Mouse (Mus musculus) forebrain, embryonic 10.5 days (tissue): Measurements from ENCODE around the gene Pgm2. TPM values are rescaled to one million over a fixed set of nuclear protein-coding genes. Genes with fewer than 3 reads are reported as not detected.

Experiments
- DNase-seq: peaks from one replicate; pipeline ENCODE4 v3.0.0-alpha.2; 2017; ENCODE audit warnings: low spot score; ENCODE audit errors: extremely low spot score
- H3K27ac ChIP-seq: fragments of 300-500 bp; sonication (generic); 2 replicates; pipeline ENCODE4 v1.5.1; 2016; ENCODE audit warnings: mild to moderate bottlenecking
- H3K27me3 ChIP-seq: fragments of 300-500 bp; sonication (generic); 2 replicates; pipeline ENCODE4 v1.6.1; 2016; ENCODE audit warnings: mild to moderate bottlenecking; ENCODE audit not compliant: poor library complexity, severe bottlenecking
- H3K36me3 ChIP-seq: fragments of 300-500 bp; sonication (generic); replicated peaks from 2 replicates; pipeline ENCODE4 v1.6.1; 2016; ENCODE audit warnings: mild to moderate bottlenecking, moderate library complexity
- H3K4me1 ChIP-seq: fragments of 300-500 bp; sonication (generic); 2 replicates; pipeline ENCODE4 v1.6.1; 2016
- H3K4me3 ChIP-seq: fragments of 300-500 bp; sonication (generic); 2 replicates; pipeline ENCODE4 v1.5.1; 2016; ENCODE audit warnings: mild to moderate bottlenecking, moderate library complexity
- H3K9me3 ChIP-seq: fragments of 300-500 bp; sonication (generic); 2 replicates; pipeline ENCODE4 v1.6.1; 2016; ENCODE audit warnings: mild to moderate bottlenecking, moderate library complexity
- WGBS: fragments of 180-500 bp; shearing (Covaris S2); methylation state at CpG from one replicate; pipeline ENCODE4 v1.1.7; 2016; 5-methylcytosine and 5-hydroxymethylcytosine counted together
- polyA plus RNA-seq: library from polyadenylated mRNA; unstranded; fragments of >200 nt; fragmentation: Nextera tagmentation; extraction: Ambion mirVana; gene quantifications from 2 replicates; pipeline ENCODE4 v1.2.1, GENCODE M21; 2016

Gene Pgm2
- polyA plus RNA-seq, 1 experiment from 2014 or later = 27.0 TPM

DNA sequence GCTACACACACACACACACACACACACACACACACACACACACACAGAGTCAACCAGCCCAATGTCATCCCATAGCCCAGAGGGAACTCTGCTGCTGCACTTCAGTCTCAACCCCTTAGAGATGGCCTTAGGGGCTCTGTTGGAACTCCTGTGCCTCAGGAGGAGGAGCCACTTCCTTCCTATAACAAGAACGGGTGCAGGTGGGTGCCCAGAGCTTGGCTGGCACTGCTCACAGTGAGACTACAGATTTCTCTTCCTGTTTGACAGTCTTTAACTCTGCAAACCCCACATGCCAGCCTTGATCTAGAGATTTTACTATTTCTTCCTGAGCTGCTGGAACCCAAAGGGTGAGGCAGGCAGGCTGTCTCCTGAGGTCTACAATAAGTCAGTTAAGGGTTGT, 65.2 kb downstream of the Pgm2 start:
- H3K27me3 ChIP-seq = peaks cover 62% of the 10 kb centered on the region
- WGBS = 34% methylated on average over 1 of the region's 1 CpGs
- no peak for DNase-seq
- H3K4me3 ChIP-seq = no peak overlapping the region
- no peak overlapping the region for H3K27ac ChIP-seq
- H3K9me3 ChIP-seq = no peaks in the 10 kb centered on the region
- H3K36me3 ChIP-seq = no peaks in the 10 kb centered on the region
- peaks cover 34% of the 10 kb centered on the region for H3K4me1 ChIP-seq

DNA sequence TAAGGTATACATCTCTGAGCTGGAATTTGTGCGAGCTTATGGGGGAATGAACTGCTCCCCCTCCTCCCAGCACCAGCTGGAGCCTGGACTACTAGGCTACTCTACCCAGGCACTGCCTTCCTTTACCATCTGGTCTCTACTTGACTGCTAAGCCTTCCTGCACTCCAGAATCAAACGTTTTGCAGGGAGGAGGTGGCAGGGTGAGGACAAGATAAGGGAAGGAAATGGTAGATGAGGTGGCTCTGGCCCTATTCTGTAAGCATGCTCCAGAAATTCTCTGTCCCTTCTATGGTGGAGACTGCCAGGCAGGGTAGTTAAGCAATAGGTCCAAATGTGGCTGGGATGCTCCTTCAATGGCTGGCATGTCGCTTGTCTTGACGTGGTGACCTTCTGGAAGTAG, 65.8 kb downstream of the Pgm2 start:
- 44% methylated on average over 4 of the region's 4 CpGs for WGBS
- DNase-seq = no peak

GRCm38 (mm10) chr5:64159065-64159780, 66.5 kb downstream of the Pgm2 start:
- peak; percentile 55 for DNase-seq
- under 1% methylated on average over 39 of the region's 39 CpGs for WGBS

More for the DNA sequence above, 65.8 kb downstream of the Pgm2 start:
- Histone ChIP-seq H3K27ac (no peak overlapping the region), H3K36me3 (no peaks in the 10 kb centered on the region), H3K27me3 (peaks cover 62% of the 10 kb centered on the region), H3K4me3 (no peak overlapping the region; the same call in 1 of the 2 replicates), H3K9me3 (no peaks in the 10 kb centered on the region), H3K4me1 (peaks cover 34% of the 10 kb centered on the region)

DNA sequence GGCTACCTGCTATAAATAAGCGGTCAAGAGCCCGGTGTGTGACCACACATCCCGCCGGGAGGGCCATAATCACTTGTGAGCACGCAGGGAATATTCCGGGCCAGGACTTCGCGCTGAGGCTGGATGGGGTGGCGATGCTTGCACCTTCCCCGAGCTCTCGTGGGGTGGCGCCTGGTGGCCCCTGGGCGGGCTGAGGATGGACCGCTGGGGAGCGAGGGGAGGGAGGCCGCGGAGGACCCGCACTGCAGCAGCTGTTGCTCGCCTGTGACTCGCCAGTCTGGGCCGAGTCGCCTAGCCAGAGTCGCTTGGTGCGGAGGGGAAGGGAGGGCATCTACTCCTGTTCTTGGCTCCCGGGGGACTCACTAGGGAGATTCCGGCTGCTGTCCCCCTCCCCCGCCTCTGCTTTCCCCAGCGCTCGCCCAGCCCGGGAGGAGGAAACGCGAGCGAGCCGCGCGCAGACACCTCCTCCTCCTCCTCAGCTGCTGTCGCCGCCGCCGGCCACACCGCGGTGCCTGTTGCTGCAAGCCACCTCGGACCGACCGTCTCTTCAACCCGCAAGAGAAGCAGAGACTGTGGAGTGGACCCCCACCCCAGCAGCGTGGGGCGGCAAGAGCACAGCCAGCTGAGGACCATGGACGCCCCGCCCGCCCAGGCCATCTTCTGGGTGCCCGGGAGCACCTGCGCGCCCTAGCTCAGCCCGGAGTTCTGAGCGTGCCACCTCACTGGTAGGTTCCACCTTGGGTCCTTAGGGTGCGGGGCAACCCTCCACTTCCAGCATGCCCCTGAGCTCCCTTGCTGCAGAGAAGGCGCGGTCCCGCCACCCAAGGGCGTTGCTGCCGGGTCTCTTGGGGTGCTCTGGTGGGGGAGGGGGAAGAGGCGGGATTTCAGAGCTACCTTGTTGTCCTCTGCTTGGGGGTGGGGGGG, 67.3 kb downstream of the Pgm2 start:
- peaks cover 62% of the 10 kb centered on the region for H3K27me3 ChIP-seq
- DNase-seq = peak; percentile 71
- under 1% methylated on average over 60 of the region's 63 CpGs for WGBS
- peaks cover 34% of the 10 kb centered on the region for H3K4me1 ChIP-seq
- H3K36me3 ChIP-seq = no peaks in the 10 kb centered on the region
- H3K9me3 ChIP-seq = no peaks in the 10 kb centered on the region
- peak overlapping the region; percentile 81 for H3K4me3 ChIP-seq
- peak overlapping the region; percentile 85 for H3K27ac ChIP-seq

More at GRCm38 (mm10) chr5:64159065-64159780, 66.5 kb downstream of the Pgm2 start:
- peak overlapping the region; percentile 85 for H3K27ac ChIP-seq
- H3K36me3 ChIP-seq = no peaks in the 10 kb centered on the region
- H3K27me3 ChIP-seq = peaks cover 62% of the 10 kb centered on the region
- H3K4me3 ChIP-seq = peak overlapping the region; percentile 81
- no peaks in the 10 kb centered on the region for H3K9me3 ChIP-seq
- peaks cover 34% of the 10 kb centered on the region for H3K4me1 ChIP-seq

DNA sequence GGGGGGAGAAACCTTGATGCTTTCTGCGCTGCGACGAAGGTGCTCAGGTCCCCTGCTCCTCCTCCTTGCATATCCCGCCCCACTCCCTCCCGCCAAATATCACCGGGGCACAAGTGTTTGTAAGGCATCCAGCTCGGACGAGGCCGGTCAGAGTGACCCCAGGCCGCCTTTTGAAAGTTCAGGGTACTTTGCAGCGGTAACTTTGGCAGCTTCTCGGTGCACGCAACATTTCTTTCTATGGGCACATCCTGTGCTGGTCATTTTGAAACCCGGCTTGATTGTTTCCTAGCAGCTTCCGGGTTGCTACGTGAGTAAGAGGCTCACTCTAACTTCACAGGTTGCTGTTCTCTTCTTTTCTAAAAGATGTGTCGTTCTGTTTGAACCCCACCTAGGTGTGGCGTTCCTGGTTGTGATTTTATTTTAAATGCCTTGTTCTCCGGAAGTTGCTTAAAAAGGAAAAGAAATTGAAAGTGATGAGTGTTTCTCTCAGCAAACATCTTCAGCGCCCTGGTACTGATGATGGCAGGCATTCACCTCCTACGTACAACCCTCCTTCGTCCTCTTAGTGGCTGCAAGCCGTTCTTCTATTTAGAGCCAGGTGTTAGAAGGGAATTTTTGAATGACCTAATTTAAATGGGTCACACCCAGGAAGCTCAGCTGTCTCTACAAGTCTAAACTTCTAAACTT, 68.1 kb downstream of the Pgm2 start:
- no peaks in the 10 kb centered on the region for H3K9me3 ChIP-seq
- 1% methylated on average over 23 of the region's 23 CpGs for WGBS
- H3K4me3 ChIP-seq = peak overlapping the region; percentile 81
- peaks cover 62% of the 10 kb centered on the region for H3K27me3 ChIP-seq
- no peak for DNase-seq
- no peaks in the 10 kb centered on the region for H3K36me3 ChIP-seq
- H3K4me1 ChIP-seq = peaks cover 37% of the 10 kb centered on the region
- H3K27ac ChIP-seq = peak overlapping the region; percentile 85

DNA sequence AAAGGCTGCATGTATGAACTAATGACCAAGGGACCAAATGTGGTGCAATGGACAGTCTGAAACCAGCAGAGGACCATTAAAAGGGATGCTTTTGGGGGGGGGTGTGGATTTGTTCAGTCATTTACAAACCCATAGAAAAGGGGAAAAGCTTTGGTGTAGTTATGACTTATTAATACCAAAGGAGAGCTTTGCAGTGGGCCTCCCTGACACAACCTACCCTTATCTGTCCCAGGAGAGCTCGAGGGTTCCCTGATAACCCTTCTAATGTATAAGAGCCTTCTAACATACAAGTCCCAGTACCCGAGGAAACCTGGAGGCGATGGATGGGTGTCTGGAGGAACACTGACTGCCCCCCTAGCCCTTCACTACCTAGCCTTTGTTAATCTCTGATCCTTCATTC, 69.2 kb downstream of the Pgm2 start:
- Histone ChIP-seq H3K27ac (no peak overlapping the region), H3K4me3 (no peak overlapping the region), H3K9me3 (no peaks in the 10 kb centered on the region), H3K27me3 (peaks cover 58% of the 10 kb centered on the region), H3K4me1 (peaks cover 34% of the 10 kb centered on the region), H3K36me3 (no peaks in the 10 kb centered on the region)
- WGBS = 79% methylated on average over 3 of the region's 3 CpGs
- DNase-seq = no peak

- Histone ChIP-seq H3K27me3 (peaks cover 53% of the 10 kb centered on the region), H3K4me3 (no peak overlapping the region), H3K36me3 (no peaks in the 10 kb centered on the region), H3K4me1 (peaks cover 34% of the 10 kb centered on the region), H3K9me3 (no peaks in the 10 kb centered on the region), H3K27ac (no peak overlapping the region)
- no peak for DNase-seq
- 87% methylated on average over 5 of the region's 5 CpGs for WGBS
Observed at GRCm38 (mm10) chr5:64162582-64162981, 69.8 kb downstream of the Pgm2 start.

DNA sequence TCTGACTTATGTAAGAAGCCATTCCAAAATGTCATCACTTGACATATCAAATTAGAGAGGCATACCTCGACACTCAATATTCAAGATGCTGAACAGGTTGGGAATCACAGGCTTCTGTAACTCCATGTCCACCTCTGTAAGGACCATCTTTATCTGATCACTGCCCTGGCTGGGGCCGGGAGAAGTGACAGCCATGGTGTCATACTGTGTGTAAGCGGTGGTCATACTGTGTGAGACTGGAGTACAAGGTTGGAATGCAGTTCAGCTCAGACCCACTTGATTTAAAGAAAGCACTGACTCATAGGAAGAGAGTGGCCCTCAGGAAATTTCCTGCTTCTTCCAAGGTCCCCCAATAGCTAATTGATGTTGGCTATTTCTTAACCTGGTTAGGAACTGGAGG, 71.7 kb downstream of the Pgm2 start:
- DNase-seq = no peak
- Histone ChIP-seq H3K27ac (no peak overlapping the region), H3K27me3 (peaks cover 35% of the 10 kb centered on the region), H3K4me3 (no peak overlapping the region), H3K36me3 (no peaks in the 10 kb centered on the region), H3K9me3 (no peaks in the 10 kb centered on the region), H3K4me1 (peaks cover 25% of the 10 kb centered on the region)
- 93% methylated on average over 3 of the region's 3 CpGs for WGBS

DNA sequence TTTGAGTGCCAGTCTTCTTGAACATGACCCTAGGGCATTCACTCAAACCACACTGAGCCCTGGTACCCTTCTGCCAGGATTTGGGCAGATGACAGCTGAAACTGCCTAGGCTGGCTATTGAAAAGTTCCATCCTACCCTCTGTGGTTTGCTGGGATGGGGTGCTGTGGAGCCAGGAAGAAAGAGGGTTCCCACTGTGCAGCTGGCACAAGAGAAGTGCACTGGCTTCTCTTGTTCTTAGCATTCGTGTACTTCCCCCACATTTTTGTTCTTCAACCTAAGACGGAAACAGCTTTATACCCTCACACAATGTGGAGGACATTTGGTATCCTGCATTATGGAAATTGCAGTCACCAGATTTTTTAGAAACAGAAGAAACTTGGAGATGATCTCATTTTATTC, 73.1 kb downstream of the Pgm2 start:
- H3K9me3 ChIP-seq = no peaks in the 10 kb centered on the region
- WGBS = 67% methylated on average over 2 of the region's 2 CpGs
- H3K27me3 ChIP-seq = peaks cover 21% of the 10 kb centered on the region
- H3K36me3 ChIP-seq = no peaks in the 10 kb centered on the region
- H3K4me1 ChIP-seq = peaks cover 11% of the 10 kb centered on the region
- no peak for DNase-seq
- no peak overlapping the region for H3K27ac ChIP-seq
- no peak overlapping the region for H3K4me3 ChIP-seq

DNA sequence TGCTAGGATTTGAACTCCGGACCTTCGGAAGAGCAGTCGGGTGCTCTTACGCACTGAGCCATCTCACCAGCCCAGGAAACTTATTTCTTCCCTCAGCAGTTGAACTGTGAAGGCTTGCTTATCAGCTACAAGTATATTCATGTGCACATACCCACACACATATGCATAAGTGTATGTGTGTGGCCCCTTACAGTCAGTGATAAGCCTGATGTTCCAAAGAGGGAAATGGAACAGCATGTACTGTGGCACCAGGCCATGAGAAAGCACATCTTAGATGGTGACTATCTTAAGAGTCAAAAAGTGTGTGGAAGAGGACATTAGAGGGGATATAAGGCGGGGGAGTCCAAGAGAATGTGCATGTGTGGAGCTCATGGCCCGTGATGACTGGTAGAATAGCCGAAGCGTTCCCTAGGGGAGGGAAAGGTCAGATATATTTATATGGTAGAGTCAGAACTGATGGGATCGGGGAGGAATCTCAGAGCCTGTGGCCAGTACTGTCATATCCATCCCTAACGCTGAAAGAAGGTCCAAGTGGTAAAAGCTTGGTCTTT, 76.3 kb downstream of the Pgm2 start:
- WGBS = 93% methylated on average over 10 of the region's 10 CpGs
- H3K4me3 ChIP-seq = no peak overlapping the region

GRCm38 (mm10) chr5:64172884-64173283, 80.1 kb downstream of the Pgm2 start:
- no peaks in the 10 kb centered on the region for H3K9me3 ChIP-seq
- no peak for DNase-seq
- no peaks in the 10 kb centered on the region for H3K36me3 ChIP-seq

More for the DNA sequence above, 76.3 kb downstream of the Pgm2 start:
- peaks cover 4% of the 10 kb centered on the region; the same call in 1 of the 2 replicates for H3K4me1 ChIP-seq
- DNase-seq = no peak
- H3K27ac ChIP-seq = no peak overlapping the region
- no peaks in the 10 kb centered on the region for H3K9me3 ChIP-seq
- H3K36me3 ChIP-seq = no peaks in the 10 kb centered on the region
- H3K27me3 ChIP-seq = no peaks in the 10 kb centered on the region

GRCm38 (mm10) chr5:64173302-64173701, 80.6 kb downstream of the Pgm2 start:
- Histone ChIP-seq H3K36me3 (no peaks in the 10 kb centered on the region), H3K4me1 (no peaks in the 10 kb centered on the region), H3K9me3 (no peaks in the 10 kb centered on the region), H3K27ac (no peak overlapping the region), H3K4me3 (no peak overlapping the region), H3K27me3 (no peaks in the 10 kb centered on the region)
- DNase-seq = no peak
- WGBS = 81% methylated on average over 16 of the region's 16 CpGs

More at GRCm38 (mm10) chr5:64172884-64173283, 80.1 kb downstream of the Pgm2 start:
- Histone ChIP-seq H3K4me3 (no peak overlapping the region), H3K27ac (no peak overlapping the region), H3K27me3 (no peaks in the 10 kb centered on the region), H3K4me1 (no peaks in the 10 kb centered on the region)
- WGBS = 88% methylated on average over 3 of the region's 3 CpGs
